Mouse (Mus musculus): ENCODE results near the gene Prpf4.

Prpf4 gene
- long read RNA-seq, experiment 1, full-length matches to known transcripts: 19 of 31 reads
- long read RNA-seq, experiment 1, partial matches to known transcripts: 4 of 31 reads
- long read RNA-seq, experiment 1, other reads (novel, unspliced or antisense): 8 of 31 reads
- long read RNA-seq, experiment 2, full-length matches to known transcripts: 27 of 42 reads
- long read RNA-seq, experiment 2, partial matches to known transcripts: 7 of 42 reads
- long read RNA-seq, experiment 2, other reads (novel, unspliced or antisense): 8 of 42 reads

- intact Hi-C loops (cut with DNase I): loop anchor here (5.0 kb wide), 1 partner anchor 46 kb away; the partner anchor contains the start of genes Fkbp15 and Slc31a1
Measured at GRCm38 (mm10) chr4:62408601-62409282, at the start of gene Prpf4, which contains the start of gene Cdc26. Prpf4 (plus strand) TSS chr4:62408797. Cdc26 (minus strand) TSS chr4:62408642.

DNA sequence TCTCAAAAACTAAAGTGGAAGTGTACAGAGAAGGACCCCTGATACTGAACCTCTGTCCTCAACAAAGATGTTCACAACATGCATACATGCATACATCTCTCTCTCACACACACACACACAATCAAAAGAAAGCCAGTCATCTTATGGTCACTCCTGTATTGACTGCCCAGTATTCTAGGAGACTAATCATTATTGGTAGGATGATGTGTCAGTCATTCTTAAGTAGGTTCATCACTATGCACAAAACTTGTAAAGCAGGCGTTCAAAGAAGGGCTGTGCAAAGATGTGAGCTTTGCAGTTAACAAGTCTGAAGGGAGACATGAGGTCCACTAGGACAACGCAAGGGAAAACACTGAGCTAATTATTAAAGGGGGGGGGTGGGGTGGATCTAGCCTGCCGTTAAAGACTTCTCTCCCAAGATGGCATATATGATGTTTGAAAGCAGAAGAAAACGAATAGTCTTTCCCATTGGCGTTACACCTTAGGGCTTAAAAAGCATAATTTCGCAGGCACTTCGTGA lies 49.3 kb upstream of the Prpf4 start:
- intact Hi-C loops (cut with DNase I): no loop called here

DNA sequence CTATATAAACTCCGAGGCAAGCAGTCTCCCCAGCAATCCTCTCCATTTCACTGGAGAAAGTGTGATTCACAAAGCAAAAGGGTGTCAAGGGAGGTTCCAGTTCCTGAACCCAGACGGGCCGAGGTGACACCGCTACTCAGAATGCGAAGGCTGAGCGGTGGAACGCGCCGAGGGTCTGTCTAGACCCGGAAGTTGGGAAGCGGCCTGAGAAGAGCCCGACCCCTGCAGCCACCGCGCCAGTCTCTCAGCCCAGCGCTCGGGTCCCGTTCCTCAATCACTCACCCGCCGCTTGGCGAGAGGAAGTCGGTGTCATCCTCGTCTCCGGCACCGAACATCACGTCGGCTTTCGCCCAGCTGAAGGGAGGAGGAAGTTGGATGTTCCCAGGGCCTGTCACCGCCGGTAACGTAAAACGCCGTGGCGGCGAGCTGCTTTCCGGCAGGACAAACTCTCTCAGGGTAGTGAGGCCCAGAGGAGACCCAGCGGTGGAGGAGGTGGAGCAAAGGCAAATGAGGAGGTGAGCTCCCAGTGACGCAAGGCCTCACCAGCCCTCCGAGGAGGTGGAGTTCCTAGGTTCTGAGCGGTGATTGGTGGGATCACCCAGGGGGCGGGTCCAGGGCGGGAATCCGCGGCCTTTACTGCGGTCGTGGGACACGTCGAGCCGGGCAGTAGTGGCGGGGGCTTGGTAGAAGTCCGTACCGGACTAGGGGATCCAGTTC lies 48.4 kb upstream of the Prpf4 start, which contains the start of the genes Fkbp15 and Slc31a1:
Gene Fkbp15, minus strand, starts transcription at position 461 of the 717 bp plus-strand sequence.
Gene Slc31a1, plus strand, starts transcription at position 640 of the 717 bp plus-strand sequence.
- intact Hi-C loops (cut with DNase I): loop anchor here (5.0 kb wide), 1 partner anchor 47 kb away; the partner anchor contains the start of genes Cdc26 and Prpf4

GRCm38 (mm10) chr4:62360805-62361455 lies 47.7 kb upstream of the Prpf4 start:
- intact Hi-C loops (cut with DNase I): loop anchor here (5.0 kb wide), 1 partner anchor 46 kb away; the partner anchor contains the start of genes Cdc26 and Prpf4

DNA sequence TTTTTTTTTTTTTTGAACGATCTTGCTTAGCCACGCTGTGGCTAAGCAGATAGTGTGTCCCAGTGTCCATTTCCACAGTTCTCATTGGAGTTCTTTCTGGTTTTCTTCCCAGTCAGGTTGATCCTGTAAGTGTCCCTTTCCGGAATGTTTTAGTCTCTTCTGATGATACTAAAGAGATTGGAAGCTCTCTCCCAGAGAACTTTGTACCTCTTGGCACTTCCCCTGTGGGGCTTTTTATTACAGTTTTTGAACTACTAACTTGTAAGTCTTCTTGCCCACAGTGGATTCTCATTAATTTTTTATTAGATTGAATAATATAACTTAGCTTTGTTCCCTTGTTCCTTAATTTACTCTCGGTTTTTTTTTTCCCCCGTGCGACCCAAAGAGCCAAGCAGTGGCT lies 47.0 kb upstream of the Prpf4 start:
- intact Hi-C loops (cut with DNase I): loop anchor here (5.0 kb wide), 1 partner anchor 46 kb away; the partner anchor contains the start of genes Cdc26 and Prpf4

- intact Hi-C loops (cut with DNase I): loop anchor here (5.0 kb wide), 1 partner anchor 45 kb away; the partner anchor contains the start of genes Cdc26 and Prpf4
Measured at GRCm38 (mm10) chr4:62361997-62362396, 46.6 kb upstream of the Prpf4 start.

DNA sequence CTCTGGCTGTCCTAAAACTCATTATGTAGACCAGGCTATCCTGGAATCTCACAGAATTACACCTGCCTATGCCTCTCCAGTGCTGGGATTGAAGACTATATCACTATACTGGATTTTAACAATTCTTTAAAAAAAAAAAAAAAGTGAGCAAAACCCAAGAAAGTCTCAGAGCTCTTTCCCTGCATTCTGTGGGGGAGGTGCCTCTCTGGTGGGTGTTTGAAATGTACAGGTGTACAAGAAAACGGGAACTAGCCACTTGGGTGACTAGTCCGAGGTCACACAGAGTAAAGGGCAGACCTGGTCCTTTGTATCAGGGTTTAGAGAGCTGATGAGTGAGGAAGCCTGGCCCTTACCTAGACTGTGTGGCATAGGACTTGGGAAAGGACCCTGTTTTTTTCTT lies 46.2 kb upstream of the Prpf4 start:
- intact Hi-C loops (cut with DNase I): loop anchor here (5.0 kb wide), 1 partner anchor 45 kb away; the partner anchor contains the start of genes Cdc26 and Prpf4

DNA sequence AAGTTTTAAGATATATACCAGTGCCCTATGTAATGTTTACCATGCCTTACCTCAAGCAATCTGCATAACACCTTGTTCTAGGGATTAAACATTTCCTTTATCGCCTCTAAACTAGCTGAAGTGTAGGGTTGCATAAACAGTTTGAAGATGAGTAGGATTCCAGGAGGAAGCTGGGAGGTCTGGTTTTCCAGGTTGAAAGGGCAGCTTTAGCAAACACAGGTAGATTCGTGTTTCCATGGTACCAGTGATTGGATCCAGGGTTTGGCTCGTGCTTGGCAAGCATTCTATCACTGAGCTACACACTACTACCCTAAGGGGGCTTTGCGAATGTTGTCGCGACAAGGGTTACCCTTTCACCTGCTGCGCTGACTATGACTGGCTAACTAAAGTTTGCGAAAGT lies 44.3 kb upstream of the Prpf4 start:
- intact Hi-C loops (cut with DNase I): loop anchor here (5.0 kb wide), 1 partner anchor 43 kb away; the partner anchor contains the start of genes Cdc26 and Prpf4

GRCm38 (mm10) chr4:62366291-62366690 lies 42.3 kb upstream of the Prpf4 start:
- intact Hi-C loops (cut with DNase I): no loop called here

- intact Hi-C loops (cut with DNase I): no loop called here
Measured at GRCm38 (mm10) chr4:62367586-62367985, 41.0 kb upstream of the Prpf4 start.

DNA sequence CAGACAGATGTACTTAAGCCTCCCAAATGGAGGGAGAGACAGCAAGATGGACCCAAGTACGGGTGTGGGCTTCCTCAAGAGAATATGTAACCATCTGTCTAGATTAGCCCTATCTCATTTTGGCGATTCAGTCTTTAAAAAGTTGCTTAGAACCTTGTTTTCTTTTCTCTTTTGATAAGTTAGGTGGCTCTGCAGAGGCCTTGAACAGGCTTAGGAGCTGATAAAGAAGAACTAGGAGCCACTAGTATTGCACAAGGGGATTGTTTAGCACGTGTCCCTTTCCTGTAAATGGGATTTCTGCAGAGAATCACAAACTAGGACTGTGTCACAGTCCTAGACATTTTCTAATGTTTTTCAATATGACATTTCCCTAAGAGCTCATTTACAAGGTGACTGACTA lies 39.5 kb upstream of the Prpf4 start:
- intact Hi-C loops (cut with DNase I): no loop called here

- intact Hi-C loops (cut with DNase I): no loop called here
Measured at GRCm38 (mm10) chr4:62372410-62372809, 36.2 kb upstream of the Prpf4 start.

- intact Hi-C loops (cut with DNase I): no loop called here
Measured at GRCm38 (mm10) chr4:62372818-62373520, 35.6 kb upstream of the Prpf4 start.

DNA sequence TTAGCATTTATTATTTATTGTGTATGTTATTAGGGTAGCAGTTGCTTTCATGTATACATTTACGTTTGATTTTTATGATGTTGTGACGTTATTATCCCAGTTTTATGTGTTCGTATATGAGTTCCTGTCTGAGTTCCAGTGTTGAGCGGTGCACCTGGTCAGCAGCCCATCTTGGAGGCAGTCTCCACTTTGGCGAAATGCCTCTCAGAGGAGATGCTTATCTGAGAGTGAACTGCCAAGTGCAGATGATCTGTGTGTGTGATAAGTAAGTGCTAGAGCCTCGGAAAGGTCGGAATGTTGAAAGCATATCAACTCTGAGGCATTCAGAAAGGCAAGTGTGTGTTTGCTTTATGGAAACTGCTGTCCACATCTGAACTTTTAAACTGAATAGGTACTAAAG lies 34.9 kb upstream of the Prpf4 start:
- intact Hi-C loops (cut with DNase I): no loop called here

GRCm38 (mm10) chr4:62374342-62374741 lies 34.3 kb upstream of the Prpf4 start:
- intact Hi-C loops (cut with DNase I): no loop called here

- intact Hi-C loops (cut with DNase I): no loop called here
Measured at GRCm38 (mm10) chr4:62376123-62376522, 32.5 kb upstream of the Prpf4 start.

DNA sequence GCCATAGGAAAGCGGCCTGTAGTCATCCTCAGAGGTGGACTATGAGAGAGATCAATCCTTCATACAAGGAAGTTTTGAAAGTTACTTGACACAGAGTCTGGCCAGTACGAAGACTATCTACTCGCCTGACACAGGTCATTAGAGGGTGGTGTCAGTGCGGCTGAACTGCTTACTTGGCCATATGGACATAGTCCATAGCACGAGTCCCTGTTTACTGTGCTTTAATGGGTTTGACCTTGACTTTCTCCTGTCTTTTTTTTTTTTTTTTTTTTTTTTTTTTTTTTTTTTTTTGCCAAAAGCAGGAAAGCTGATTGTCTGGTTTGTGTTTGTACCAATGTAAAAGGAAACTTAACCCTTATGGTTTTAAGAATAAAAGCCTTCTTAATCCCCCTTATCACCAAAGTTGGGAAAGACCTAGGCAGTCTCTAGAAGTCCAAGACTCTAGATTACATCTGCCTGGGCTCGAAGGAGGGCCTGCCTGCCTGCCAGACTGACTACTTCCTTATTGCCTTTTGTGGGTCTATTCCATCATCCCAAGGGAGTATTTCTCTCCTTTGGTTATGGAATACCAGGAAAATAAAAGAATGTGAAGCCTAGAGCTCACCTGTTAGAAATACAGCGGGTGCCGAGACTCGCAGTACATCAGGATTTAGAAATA lies 28.7 kb upstream of the Prpf4 start:
- intact Hi-C loops (cut with DNase I): no loop called here

- intact Hi-C loops (cut with DNase I): no loop called here
Measured at GRCm38 (mm10) chr4:62383207-62383606, 25.4 kb upstream of the Prpf4 start.

DNA sequence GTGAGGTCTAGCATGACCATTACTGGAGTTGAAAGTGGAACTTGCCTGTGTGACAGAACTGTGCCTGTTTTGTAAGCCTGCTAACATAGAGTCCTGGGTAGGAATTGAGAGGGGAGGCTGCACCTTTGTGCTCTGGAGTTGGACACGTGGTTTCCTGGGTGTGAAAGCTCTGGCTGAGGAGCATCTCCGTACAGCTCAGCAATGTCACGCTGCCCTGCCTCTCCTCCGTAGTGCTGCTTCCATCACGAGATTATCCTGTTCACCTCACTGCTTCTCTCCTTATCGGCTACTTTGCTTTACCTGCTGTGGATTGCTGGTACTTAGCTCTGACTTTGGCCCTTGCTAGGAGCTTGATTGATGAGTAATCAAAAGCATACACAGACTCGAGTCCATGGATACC lies 24.8 kb upstream of the Prpf4 start:
- intact Hi-C loops (cut with DNase I): no loop called here
